In the genomic region with DNA sequence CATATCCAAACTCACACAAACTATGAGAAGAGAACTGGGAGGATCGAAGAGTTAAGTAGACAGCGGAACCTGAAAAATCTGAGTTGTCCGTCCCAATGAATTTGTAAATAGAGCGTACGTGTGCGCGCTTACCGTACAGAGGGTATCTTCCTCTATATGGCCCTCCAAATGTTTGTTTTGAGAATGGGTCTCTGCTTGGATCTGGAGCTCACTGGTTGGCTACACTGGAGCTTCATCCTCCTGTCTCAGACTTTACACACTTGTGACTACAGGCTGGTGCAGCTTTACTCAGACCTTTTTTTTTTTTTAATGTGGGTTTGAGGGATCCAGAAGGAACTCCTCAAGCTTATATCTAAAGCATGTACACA, we compare ENCODE assay signal across 8 mouse cellular contexts. TPM values are rescaled to one million over a fixed set of nuclear protein-coding genes. Genes with fewer than 3 reads are reported as not detected.
A peak's percentile ranks its signal among the peaks of the same experiment; 100 is the strongest.
DNase-seq lines count a peak whose midpoint lies in the region; ATAC-seq and TF ChIP-seq lines count a peak whose summit lies in the region.

No protein-coding gene starts in this region.

- no peak for TF ChIP-seq CTCF in heart, adult 2 months (IDR thresholded peaks at IDR 0.05)
- TF ChIP-seq CTCF in thymus, adult 2 months (IDR thresholded peaks at IDR 0.05; ENCODE audit: borderline replicate concordance, control insufficient read depth, extremely low read depth, insufficient read depth, low read length, poor library complexity) = no peak

- H3K4me2 ChIP-seq in liver, embryonic 13.5 days = peak overlapping the region; percentile 84

- H3K27ac ChIP-seq in heart, adult 2 months = peak overlapping the region; percentile 94
- H3K27ac ChIP-seq in thymus, adult 2 months (ENCODE audit: control insufficient read depth, insufficient read depth, low read length) = no peak overlapping the region
- H3K27ac ChIP-seq in liver, embryonic 13.5 days = peak overlapping the region; percentile 50; the same call in 1 of the 2 replicates

- peaks cover 2% of the 10 kb centered on the region; the same call in 1 of the 2 replicates for H3K27me3 ChIP-seq in heart, adult 2 months (ENCODE audit: control insufficient read depth, insufficient read depth, low read length)
- H3K27me3 ChIP-seq in thymus, adult 2 months (ENCODE audit: control insufficient read depth, insufficient read depth, low read length) = no peaks in the 10 kb centered on the region
- H3K27me3 ChIP-seq in liver, embryonic 13.5 days = peaks cover 11% of the 10 kb centered on the region; the same call in 1 of the 2 replicates

- TF ChIP-seq EP300 in heart, adult 2 months (IDR thresholded peaks at IDR 0.05; ENCODE audit: insufficient read depth, low read depth, low read length) = no peak

- peak overlapping the region; percentile 96 for H3K4me3 ChIP-seq in heart, adult 2 months
- peak overlapping the region; percentile 98 for H3K4me3 ChIP-seq in thymus, adult 2 months (ENCODE audit: control insufficient read depth, insufficient read depth, low read length)
- peak overlapping the region; percentile 94 for H3K4me3 ChIP-seq in liver, embryonic 13.5 days (replicated peaks)

- intact Hi-C loops in heart, adult 2 months (cut with DNase I) = loop anchor here (1.0 to 10.0 kb wide), 2 partner anchors 397 to 667 kb away; a partner anchor contains a TSS
- intact Hi-C loops in heart, postnatal 25 days (cut with DNase I) = no loop called here

- ATAC-seq in liver, embryonic 13.5 days (ENCODE audit: low read depth) = peak; percentile 19; the same call in 1 of the 2 replicates

- peaks cover 1% of the 10 kb centered on the region; the same call in 1 of the 2 replicates for H3K4me1 ChIP-seq in heart, adult 2 months (ENCODE audit: control insufficient read depth, insufficient read depth, low read length)
- peaks cover 6% of the 10 kb centered on the region for H3K4me1 ChIP-seq in thymus, adult 2 months (replicated peaks; ENCODE audit: control insufficient read depth, insufficient read depth, low read length)
- H3K4me1 ChIP-seq in liver, embryonic 13.5 days (replicated peaks) = peaks cover 15% of the 10 kb centered on the region

- no peaks in the 10 kb centered on the region; the same call in 1 of the 2 replicates for H3K79me2 ChIP-seq in heart, adult 2 months (replicated peaks; ENCODE audit: control insufficient read depth, insufficient read depth, low read length)

- no peak for DNase-seq in heart, adult 2 months
- no peak for DNase-seq in heart, postnatal 25 days (ENCODE audit: low spot score)
- no peak for DNase-seq in thymus, adult 2 months
- DNase-seq in thymus, postnatal 4 days = no peak
- DNase-seq in liver, embryonic 13.5 days = no peak
- no peak for DNase-seq in T-cell, adult 2 months (ENCODE audit: low spot score)
- DNase-seq in thymus, postnatal 25 days = no peak
- DNase-seq in cerebellum, postnatal 10 days = no peak

- peaks cover 4% of the 10 kb centered on the region for H3K36me3 ChIP-seq in heart, adult 2 months (ENCODE audit: control insufficient read depth, insufficient read depth, low read length)
- no peaks in the 10 kb centered on the region for H3K36me3 ChIP-seq in thymus, adult 2 months (ENCODE audit: control insufficient read depth, insufficient read depth, low read length)
- H3K36me3 ChIP-seq in liver, embryonic 13.5 days = no peaks in the 10 kb centered on the region

- peak overlapping the region; percentile 61 for H3K9ac ChIP-seq in heart, adult 2 months (ENCODE audit: low read depth, low read length)
- H3K9ac ChIP-seq in liver, embryonic 13.5 days = peak overlapping the region; percentile 86

- 1% methylated on average over 8 of the region's 8 CpGs for WGBS in heart, adult 2 months
- WGBS in thymus, adult 2 months = 2% methylated on average over 8 of the region's 8 CpGs
- WGBS in liver, embryonic 13.5 days (ENCODE audit: insufficient replicate concordance) = 2% methylated on average over 8 of the region's 8 CpGs

- no peaks in the 10 kb centered on the region for H3K9me3 ChIP-seq in liver, embryonic 13.5 days (replicated peaks)

- TF ChIP-seq POLR2A in heart, adult 2 months (IDR thresholded peaks at IDR 0.05; ENCODE audit: insufficient read depth, low read depth, low read length) = no peak
- TF ChIP-seq POLR2A in thymus, adult 2 months (IDR thresholded peaks at IDR 0.05; ENCODE audit: control insufficient read depth, extremely low read depth, insufficient read depth, low read length, poor library complexity) = no peak

RNA-seq across cellular contexts. Expression of a gene that starts 0.5 kb away (rescaled TPM):
- total RNA-seq in heart, adult 2 months (2021) = 10 to 100 TPM; 43.9 to 50.4 TPM
- 8.0 and 12.0 TPM in 2 replicates for polyA plus RNA-seq in heart, adult 2 months (2012; rRNA removed)
- 10 to 100 TPM; 42.6 to 45.8 TPM for total RNA-seq in heart, postnatal 25 days (2021)
- polyA plus RNA-seq in thymus, adult 2 months (2012; rRNA removed) = 6.2 and 6.4 TPM in 2 replicates
- polyA plus RNA-seq in liver, embryonic 13.5 days (2015; fragmentation: Nextera tagmentation; extraction: Ambion mirVana) = 17.3 and 19.6 TPM in 2 replicates

RNA-seq across cellular contexts. Expression of a gene that starts 26.9 kb away (rescaled TPM):
- total RNA-seq in heart, adult 2 months (2021) = 1 to 10 TPM in 1 of 2 experiments, under 1 TPM in 1; 0.96 to 1.0 TPM
- polyA plus RNA-seq in heart, adult 2 months (2012; rRNA removed) = 1.4 and 2.0 TPM in 2 replicates
- 1 to 10 TPM; 1.3 to 1.4 TPM for total RNA-seq in heart, postnatal 25 days (2021)
- polyA plus RNA-seq in thymus, adult 2 months (2012; rRNA removed) = 32.4 and 37.2 TPM in 2 replicates
- 0.83 and 0.90 TPM in 2 replicates for polyA plus RNA-seq in liver, embryonic 13.5 days (2015; fragmentation: Nextera tagmentation; extraction: Ambion mirVana)

Comparison
In these comparisons a context has a peak if more than half of its experiments do, and no peak if none do; other contexts are left out.
1. RNA of a gene that starts 26.9 kb away (polyA plus RNA-seq): 32.4 to 37.2 TPM in thymus, adult 2 months; 1.4 to 2.0 TPM in heart, adult 2 months and 0.83 to 0.90 TPM in liver, embryonic 13.5 days; every median in the first group is over 10 times any median in the second.
2. Peak in every context shown above with its lines, with median percentiles within 50 percentile points of each other: H3K4me3 ChIP-seq.